Mouse (Mus musculus): Measurements from ENCODE around the gene Zdhhc7.

GRCm38 (mm10) chr8:120065611-120066010, 35.7 kb downstream of the Zdhhc7 start:
- TF ChIP-seq POLR2A (IDR thresholded peaks at IDR 0.05; ENCODE audit: control insufficient read depth, extremely low read depth, insufficient read depth, low read length, poor library complexity) (no peak), CTCF (IDR thresholded peaks at IDR 0.05; ENCODE audit: borderline replicate concordance, control insufficient read depth, extremely low read depth, insufficient read depth, low read length, poor library complexity) (no peak)

Measured in thymus, adult 2 months (tissue).